Mouse (Mus musculus) T-helper 2 cell (primary cell): Measurements from ENCODE around the gene H60c.
"Not testable (repeated sequence)": the region's sequence is repeated elsewhere in the genome, so short reads cannot be mapped to it uniquely, and the experiment has no call there.

Source experiments
- in situ Hi-C: fragments of 300-600 bp; cut with MboI, MseI; formaldehyde crosslinking; loops from one replicate; pipeline ENCODE4 v1.15.1; 2025; ENCODE audit warnings: high pct_unique_total_duplicates

H60c gene

GRCm38 (mm10) chr10:3267671-3268070 is at the start of gene H60c:
H60c (minus strand) TSS chr10:3267771.
- in situ Hi-C loops = loop anchor here (10.0 kb wide), 1 partner anchor 627 kb away; no protein-coding TSS in a partner anchor

- in situ Hi-C loops = no loop called here
These were observed 41.2 kb upstream of the H60c start for GRCm38 (mm10) chr10:3308821-3309206.

- in situ Hi-C loops = no loop called here
These were observed 40.7 kb upstream of the H60c start for GRCm38 (mm10) chr10:3308180-3308820.

GRCm38 (mm10) chr10:3307752-3308151 is 40.2 kb upstream of the H60c start:
- in situ Hi-C loops = no loop called here

GRCm38 (mm10) chr10:3293969-3294368 is 26.4 kb upstream of the H60c start:
- in situ Hi-C loops = no loop called here

- in situ Hi-C loops = no loop called here
These were observed 13.5 kb upstream of the H60c start for GRCm38 (mm10) chr10:3281047-3281446.

- in situ Hi-C loops = no loop called here
These were observed 6.5 kb upstream of the H60c start for GRCm38 (mm10) chr10:3274065-3274464.

- in situ Hi-C loops = no loop called here
These were observed 3.5 kb upstream of the H60c start for GRCm38 (mm10) chr10:3271036-3271435.

GRCm38 (mm10) chr10:3266729-3267128 is 842 bp downstream of the H60c start:
- in situ Hi-C loops = loop anchor here (10.0 kb wide), 1 partner anchor 628 kb away; no protein-coding TSS in a partner anchor

GRCm38 (mm10) chr10:3262784-3263183 is 4.8 kb downstream of the H60c start:
- in situ Hi-C loops = loop anchor here (10.0 kb wide), 1 partner anchor 632 kb away; no protein-coding TSS in a partner anchor

- in situ Hi-C loops = no loop called here
These were observed 10.2 kb downstream of the H60c start for GRCm38 (mm10) chr10:3257391-3257790.

- in situ Hi-C loops = not testable (repeated sequence)
These were observed 29.1 kb downstream of the H60c start for GRCm38 (mm10) chr10:3238436-3238835.

GRCm38 (mm10) chr10:3236638-3237270 is 30.8 kb downstream of the H60c start:
- in situ Hi-C loops = no loop called here

- in situ Hi-C loops = no loop called here
These were observed 39.0 kb downstream of the H60c start for GRCm38 (mm10) chr10:3228447-3229195.
